Mouse (Mus musculus): ENCODE results near the gene Med21.

The Med21 gene

DNA sequence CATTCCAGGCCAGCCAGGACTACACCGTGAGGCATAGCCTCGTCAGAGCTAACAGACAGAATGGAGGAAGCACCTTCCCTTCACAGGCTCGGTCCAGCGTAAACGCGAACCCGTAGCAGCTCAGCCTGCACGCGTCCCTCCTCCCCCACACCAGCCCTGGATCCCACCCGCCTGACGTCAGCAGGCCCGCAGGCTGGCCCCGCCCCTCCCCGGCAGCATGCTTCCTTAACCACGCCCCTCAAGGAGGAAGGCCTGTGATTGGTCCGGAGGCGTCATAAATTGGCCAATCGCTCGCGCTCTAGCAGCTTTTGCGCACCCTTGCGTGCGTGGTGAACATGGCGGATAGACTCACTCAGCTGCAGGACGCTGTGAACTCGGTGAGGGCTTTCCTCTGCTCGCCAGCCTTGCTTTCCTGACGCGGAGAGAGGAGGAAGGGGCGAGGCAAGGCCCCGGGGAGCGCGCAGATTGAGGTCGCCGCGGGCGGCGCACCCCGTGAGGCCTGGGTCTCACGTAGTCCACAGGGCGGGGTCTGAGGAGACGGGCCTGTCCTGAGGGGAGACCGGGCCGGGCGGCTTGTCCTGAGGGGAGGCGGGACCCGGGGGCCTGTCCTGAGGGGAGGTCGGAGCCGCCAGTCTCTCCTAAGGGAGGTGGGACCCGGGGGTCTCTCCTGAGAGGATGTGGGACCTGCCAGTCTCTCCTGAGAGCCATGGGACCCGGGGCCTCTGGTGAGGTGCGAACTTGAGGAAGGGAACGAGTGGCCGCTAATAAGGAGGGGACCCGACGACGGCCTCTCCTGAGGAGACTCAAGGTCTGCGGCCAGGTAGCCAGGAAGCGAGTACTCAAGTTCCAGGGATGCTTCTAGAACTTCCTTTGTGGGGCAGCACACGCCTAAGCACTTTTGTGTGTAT, at the start of gene Med21, which contains the start of gene Tm7sf3:
Gene Med21, plus strand, starts transcription at position 272 of the 908 bp plus-strand sequence.
Gene Tm7sf3, minus strand, starts transcription at position 549 of the 908 bp plus-strand sequence.
- peak; percentile 87 to 96 for DNase-seq (ENCODE audit: low spot score in 2 of 2)

DNA sequence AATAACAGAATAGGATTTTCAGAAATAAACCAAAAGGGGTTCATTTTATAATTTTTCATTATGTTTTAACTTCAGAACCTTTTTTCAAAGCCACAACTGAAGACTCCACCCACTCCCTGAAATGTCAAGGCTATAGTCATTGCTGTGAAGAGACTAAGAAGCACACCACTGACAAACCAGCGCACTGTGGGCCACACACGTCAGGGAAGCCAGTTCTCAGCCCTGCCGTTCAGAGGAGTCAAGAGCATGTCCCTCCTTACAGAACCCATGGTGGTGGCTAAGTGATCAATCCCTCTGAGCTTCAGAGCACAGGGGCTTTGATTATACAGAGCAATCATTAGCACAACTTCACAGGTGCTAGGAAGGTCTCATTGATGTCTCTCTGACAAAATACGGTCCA, 39.7 kb upstream of the Med21 start:
- DNase-seq (ENCODE audit: low spot score in 2 of 2): no peak

- DNase-seq (ENCODE audit: low spot score in 2 of 2): no peak
These were observed 38.7 kb upstream of the Med21 start for GRCm38 (mm10) chr6:146603651-146604050.

GRCm38 (mm10) chr6:146611385-146611784, 31.0 kb upstream of the Med21 start:
- DNase-seq (ENCODE audit: low spot score in 2 of 2): no peak

- no peak for DNase-seq (ENCODE audit: low spot score in 2 of 2)
These were observed 30.4 kb upstream of the Med21 start for GRCm38 (mm10) chr6:146611897-146612296.

- DNase-seq (ENCODE audit: low spot score in 2 of 2): no peak
These were observed 29.6 kb upstream of the Med21 start for GRCm38 (mm10) chr6:146612736-146613135.

DNA sequence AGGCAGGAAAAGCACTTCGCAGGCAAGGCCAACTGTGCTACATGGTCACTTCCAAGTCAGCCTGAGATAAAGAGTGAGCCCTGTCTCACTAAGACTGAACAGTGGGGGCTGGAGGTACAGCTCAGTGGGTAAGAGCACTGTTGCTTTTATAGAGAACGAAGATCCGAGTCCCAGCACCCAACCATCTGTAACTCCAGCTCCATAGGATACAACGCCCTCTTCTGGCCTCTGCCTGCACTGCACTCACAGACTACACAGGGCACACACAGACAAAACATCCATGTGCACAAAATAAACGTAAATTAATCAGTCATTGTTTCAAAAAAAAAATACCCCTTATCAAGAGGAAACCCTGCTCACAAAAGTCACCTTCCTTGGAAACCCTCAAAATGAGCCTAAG, 28.4 kb upstream of the Med21 start:
- no peak for DNase-seq (ENCODE audit: low spot score in 2 of 2)

GRCm38 (mm10) chr6:146614541-146614940, 27.8 kb upstream of the Med21 start:
- DNase-seq (ENCODE audit: low spot score in 2 of 2): no peak

DNA sequence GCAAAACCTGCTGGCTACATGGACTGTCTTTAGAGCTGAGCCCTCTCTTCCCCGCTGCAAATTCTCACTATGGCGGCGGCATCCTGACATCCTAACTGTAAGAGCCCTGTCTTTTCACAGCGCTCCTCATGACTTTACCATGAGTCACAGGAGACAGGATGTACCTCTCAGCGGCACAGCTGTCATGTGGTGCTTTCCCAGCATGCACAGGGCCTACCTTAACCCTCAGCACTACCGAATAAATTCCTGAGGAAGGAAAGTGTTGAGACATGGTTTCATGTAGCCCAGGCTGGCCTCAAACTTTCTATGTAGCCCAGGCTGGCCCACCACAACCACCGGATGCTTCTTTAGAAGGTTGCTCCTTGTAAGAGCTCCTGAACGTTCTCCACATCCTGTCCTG, 26.5 kb upstream of the Med21 start:
- DNase-seq (ENCODE audit: low spot score in 2 of 2): no peak

- no peak for DNase-seq (ENCODE audit: low spot score in 2 of 2)
These were observed 25.7 kb upstream of the Med21 start for GRCm38 (mm10) chr6:146616670-146617069.

DNA sequence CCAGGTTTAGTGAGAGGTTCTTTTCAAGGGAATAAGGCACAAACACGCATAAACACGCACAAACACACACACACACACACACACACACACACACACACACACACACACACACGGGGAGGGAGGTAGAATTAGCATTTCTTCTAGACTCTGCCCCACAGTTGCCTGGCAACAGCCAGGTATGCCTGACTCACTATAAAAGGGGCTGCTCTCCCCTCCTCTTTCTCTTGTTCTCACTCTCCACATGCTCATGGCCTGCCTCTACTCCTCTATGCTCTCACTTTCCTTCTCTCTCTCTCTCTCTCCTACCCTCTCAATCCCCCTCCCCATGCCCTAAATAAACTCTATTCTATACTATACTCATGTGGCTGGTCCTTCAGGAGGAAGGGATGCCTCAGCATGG, 14.2 kb upstream of the Med21 start:
- no peak for DNase-seq (ENCODE audit: low spot score in 2 of 2)

DNA sequence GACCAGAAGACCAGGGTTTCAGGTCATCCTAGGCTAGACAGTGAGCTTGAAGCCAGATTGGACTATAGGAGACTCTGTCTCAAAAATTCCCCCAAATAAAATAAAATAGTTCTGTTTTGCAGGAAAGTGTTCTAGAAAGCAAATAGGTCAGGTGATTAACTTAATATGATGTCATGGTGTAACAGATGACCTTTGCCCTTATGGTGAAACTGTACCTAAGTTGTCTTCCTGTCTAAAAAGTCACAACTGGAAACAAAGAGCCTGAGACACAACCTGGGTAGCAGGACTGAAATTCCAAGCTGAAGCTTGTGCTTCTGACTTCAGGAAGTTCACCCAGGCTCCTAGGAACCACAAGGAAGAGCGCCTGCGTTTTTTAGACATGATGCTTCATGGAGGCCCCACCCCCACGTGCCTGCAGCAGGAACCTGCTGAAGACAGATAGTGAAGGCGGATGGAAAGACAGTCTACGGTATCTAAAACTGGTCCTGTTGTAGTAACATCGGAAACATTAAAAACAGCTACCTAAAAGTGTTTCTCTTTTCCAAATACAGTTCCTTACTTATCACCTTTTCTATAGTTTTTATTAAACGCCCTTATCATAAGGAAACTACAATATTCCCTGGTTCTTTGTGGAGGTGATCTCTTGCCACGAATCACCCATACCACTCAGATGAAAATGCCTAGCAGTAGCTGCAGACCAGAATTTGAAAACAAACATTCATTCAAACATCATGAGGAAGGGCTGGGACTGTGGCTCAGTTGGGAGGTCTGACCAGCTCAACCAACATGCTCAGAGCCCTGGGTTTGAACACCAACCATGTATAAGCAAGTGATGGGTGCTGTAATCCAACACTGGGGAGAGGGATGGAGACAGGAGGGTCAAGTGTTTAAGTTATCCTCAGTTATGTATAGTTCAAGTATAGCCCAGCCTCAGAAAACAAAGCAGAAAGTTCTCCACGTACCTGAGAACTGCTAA, 12.3 kb upstream of the Med21 start:
- no peak for DNase-seq (ENCODE audit: low spot score in 2 of 2)

DNA sequence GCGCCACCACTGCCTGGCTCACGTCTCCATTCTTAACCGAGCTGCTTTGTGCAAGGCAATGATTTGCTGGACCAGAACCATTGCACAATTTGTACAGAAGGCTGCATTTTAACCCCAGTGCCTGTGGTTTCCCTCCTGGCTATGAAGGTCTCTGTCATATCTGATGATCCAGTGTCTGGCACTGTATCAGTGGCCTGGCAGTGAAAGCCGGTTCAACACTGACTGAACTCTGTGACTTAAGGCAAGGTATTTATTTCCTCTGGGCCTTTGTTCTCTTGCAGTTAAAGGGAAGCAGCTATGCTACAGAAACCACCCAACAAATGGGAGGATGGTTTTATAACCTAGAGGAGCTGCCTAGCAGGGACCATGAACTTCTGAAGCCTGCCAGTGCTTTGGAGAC, 11.4 kb upstream of the Med21 start:
- no peak for DNase-seq (ENCODE audit: low spot score in 2 of 2)

GRCm38 (mm10) chr6:146631847-146632246, 10.5 kb upstream of the Med21 start:
- no peak for DNase-seq (ENCODE audit: low spot score in 2 of 2)

DNA sequence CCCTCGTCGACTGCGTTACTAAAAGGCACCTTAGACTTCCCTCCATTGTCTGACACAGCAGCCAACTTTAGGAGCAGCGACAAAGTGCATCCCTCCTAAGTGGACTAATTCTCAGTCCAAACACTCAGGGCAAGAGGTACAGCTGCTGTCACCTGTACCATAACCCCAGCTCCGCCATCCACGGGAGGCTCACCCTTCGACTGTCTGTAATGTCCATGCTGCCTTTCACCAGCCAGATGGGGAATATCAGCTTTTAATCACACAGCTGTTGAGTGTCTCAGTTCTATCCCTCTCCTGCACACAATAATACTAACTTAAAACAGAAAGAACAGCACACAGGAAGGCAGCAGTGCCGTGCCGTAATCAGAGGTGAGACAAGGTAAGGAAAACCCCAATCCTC, 9.9 kb upstream of the Med21 start:
- no peak for DNase-seq (ENCODE audit: low spot score in 2 of 2)

GRCm38 (mm10) chr6:146633097-146633496, 9.2 kb upstream of the Med21 start:
- no peak for DNase-seq (ENCODE audit: low spot score in 2 of 2)

DNA sequence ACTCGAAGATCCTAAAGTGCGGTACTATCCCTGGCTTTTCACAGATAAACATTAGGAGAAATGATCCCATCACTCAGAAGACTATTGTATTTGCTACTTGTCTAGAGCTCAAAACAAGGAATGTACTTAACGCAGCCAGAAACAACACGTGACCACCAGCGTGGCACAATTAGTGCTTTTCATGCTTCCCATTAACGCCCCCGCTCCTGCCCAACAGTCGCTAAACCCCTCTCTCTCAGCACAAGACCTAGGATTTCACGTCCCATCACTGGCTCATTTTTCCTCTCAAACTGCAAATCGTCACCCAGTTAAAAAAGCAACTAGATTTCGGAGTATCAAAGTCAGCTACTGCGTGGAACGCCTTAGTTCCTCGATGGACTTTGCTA, 8.7 kb upstream of the Med21 start:
- peak in 1 of 2 experiments; percentile 7 for DNase-seq (ENCODE audit: low spot score in 2 of 2)

GRCm38 (mm10) chr6:146634015-146634722, 8.2 kb upstream of the Med21 start:
- peak; percentile 44 to 53 for DNase-seq (ENCODE audit: low spot score in 2 of 2)

- DNase-seq (ENCODE audit: low spot score in 2 of 2): no peak
These were observed 7.4 kb upstream of the Med21 start for GRCm38 (mm10) chr6:146634759-146635606.

- DNase-seq (ENCODE audit: low spot score in 2 of 2): no peak
These were observed 5.9 kb upstream of the Med21 start for GRCm38 (mm10) chr6:146636482-146636881.
